Mouse (Mus musculus): ENCODE measurements around the gene Uroc1.

DNA sequence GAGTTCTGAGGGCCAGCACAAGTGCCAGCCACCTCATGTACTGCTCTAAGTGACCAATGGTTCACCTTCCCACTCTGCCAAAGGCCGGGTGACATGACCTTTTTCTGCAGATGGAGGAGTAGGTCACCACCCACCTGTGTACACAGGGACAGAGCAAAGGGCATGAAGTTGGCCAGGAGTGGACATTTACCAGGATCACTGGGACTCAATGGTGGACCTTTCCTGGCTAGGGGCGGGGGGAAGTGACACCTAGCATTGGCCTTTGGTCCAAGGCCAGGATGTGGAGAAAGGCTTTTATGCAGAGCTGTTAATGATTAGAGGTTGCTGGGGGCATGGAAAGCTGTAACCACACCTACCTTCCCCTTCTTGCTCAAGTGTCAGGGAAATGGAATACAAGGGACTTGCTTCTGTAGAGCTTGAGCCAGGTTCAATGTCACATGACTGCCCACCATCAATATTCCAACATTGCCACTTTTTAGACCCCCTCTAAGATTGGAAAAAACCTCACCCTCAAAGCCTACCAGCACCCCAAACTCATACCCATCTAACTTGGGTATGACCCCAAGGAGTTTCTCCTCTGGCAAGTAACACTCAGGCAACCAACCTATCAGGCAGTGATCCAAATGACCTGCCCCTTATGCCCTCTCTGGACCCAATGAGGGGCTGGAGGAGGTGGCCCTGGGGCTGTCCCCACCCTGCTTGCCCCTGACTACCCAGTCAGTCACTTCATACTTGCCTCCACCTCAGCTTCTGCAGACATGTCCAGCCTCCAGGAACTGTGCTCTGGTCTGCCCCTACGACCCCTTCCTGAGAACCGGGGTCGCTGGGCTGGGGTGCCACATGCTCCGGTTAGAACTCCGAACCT is at the start of gene Uroc1:
- no peak for TF ChIP-seq GATA1 (IDR thresholded peaks at IDR 0.05; ENCODE audit: borderline replicate concordance, low read length)
- TF ChIP-seq FLI1 (IDR thresholded peaks at IDR 0.05; ENCODE audit: low read length), result no peak

Data from megakaryocyte, embryonic 14.5 days (primary cell).